Mouse (Mus musculus) cerebral cortex, adult 2 months (tissue): ENCODE measurements around the gene Trpm8.

Experiments used
- WGBS: fragments of 180-500 bp; shearing (Covaris S2); methylation state at CpG from one replicate; pipeline ENCODE4 v1.1.7; 2018; 5-methylcytosine and 5-hydroxymethylcytosine counted together

Trpm8 gene

GRCm38 (mm10) chr1:88264869-88265240, 12.6 kb upstream of the Trpm8 start:
- 71% methylated on average over 4 of the region's 4 CpGs for WGBS

DNA sequence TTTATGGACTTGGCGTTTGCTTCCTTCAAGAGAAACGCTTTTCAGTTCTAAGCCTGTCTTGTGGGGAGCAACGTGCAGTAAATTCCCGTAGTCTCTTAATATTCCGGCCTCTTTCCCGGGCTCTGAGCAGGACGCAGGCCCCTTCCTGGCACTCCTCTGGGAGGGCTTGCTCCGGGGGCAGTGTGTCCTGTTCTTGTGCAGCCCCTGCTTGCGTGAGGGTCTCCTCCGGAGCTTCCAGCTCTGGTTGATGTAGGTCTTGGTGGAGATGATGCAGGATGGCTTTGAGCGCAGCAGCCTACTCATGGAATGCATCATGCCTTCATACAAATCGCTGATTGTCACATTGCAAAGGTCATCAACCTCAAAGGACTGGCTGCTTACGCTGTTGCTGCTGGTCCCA, 11.3 kb upstream of the Trpm8 start:
- 90% methylated on average over 13 of the region's 13 CpGs for WGBS

DNA sequence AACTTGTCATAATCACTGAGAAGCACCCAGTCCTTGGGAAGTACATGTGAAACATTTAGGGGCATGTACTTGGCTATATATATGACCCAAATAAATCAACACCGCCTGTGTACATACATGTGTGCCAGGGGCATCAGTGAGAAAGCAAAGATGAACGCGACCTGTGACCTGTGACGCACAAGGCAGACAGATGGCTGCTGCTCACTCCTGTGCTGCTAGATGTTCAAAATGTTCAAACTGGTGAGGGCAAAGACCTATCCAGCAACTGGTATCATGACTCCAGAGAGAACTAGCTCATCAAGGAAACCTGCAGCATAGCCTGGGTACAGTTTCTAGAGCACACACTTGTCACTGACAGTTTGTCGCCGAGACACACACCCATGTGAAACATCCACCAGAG, 10.0 kb upstream of the Trpm8 start:
- 93% methylated on average over 6 of the region's 6 CpGs for WGBS

DNA sequence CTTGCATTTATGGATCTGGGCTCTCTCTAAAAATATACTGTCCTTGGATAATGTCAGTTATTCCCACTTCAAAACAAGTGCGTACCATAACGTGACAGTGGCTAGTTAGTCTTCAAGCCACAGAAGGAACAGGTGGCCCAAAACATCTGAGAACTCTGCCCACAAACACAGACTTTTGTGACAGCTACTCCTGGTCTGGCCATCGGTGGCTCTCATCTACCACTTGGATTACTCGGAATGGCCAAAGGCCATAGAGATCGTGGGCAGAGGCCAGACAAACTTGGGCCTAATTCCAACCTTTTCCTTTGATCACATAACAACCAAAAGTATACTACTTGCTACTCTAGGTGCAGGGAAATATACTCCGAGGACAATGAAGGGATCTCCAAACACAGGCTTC, 9.4 kb upstream of the Trpm8 start:
- 79% methylated on average over 6 of the region's 6 CpGs for WGBS

DNA sequence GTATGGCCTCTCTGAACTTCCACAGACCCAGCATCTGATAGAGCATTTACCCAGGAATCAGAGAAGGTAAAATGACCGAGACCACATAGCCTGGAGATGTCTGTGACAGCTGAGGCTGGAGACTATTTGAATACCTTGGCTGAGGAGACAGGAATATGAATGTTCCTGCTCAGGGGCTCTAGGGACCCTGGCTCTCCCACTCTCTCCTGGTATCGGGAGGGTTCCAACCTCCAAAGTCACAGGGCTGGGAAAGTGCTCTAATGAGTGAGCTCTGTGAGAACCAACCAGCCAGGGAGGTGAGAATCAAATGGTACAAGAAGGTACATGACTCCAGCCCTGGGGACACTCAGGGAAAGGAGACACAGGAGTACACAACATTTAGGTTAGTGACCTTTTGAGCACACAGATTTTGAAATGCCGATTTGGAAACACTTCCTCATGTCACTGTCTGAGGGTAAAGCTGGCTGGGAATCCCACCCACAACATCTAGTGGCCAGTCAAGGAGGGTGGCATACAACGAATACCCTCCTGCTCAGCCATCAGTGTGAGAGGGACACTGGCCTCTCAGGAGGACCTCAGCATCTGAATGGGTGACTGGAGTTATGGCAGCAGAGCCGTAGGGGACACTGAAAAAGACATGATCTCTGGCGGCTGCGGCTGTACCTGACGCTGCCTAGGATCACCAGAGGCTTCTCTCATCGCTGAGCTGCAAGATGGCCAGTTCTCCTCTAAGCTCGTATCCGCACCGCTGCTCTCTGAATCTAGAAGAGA, 7.7 kb upstream of the Trpm8 start:
- 91% methylated on average over 12 of the region's 12 CpGs for WGBS

DNA sequence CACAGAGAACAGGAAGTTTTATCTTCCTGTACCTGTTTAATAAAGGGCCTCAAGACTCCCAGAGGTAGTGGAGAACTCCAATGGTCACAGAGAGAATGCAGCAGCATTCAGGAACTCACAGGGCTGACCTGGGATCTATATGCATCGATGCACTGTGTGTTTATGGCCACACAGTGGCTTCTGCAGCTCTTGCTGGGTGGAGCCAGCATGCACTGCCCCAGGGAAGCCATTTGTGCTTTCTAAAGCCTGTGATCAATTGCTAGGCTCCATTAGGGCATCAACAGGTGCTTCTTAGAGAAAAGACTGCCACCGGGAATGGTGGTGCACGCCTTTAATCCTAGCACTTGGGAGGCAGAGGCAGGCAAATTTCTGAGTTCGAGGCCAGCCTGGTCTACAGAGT, 4.6 kb upstream of the Trpm8 start:
- 64% methylated on average over 4 of the region's 4 CpGs for WGBS

GRCm38 (mm10) chr1:88273326-88273725, 4.1 kb upstream of the Trpm8 start:
- 95% methylated on average over 3 of the region's 3 CpGs for WGBS

GRCm38 (mm10) chr1:88273832-88274231, 3.6 kb upstream of the Trpm8 start:
- 84% methylated on average over 4 of the region's 4 CpGs for WGBS

- 69% methylated on average over 11 of the region's 11 CpGs for WGBS
Measured at GRCm38 (mm10) chr1:88274371-88275077, 2.9 kb upstream of the Trpm8 start.

GRCm38 (mm10) chr1:88275078-88275680, 2.3 kb upstream of the Trpm8 start:
- 69% methylated on average over 13 of the region's 13 CpGs for WGBS

- 60% methylated on average over 13 of the region's 13 CpGs for WGBS
Measured at GRCm38 (mm10) chr1:88275698-88276523, 1.6 kb upstream of the Trpm8 start.

DNA sequence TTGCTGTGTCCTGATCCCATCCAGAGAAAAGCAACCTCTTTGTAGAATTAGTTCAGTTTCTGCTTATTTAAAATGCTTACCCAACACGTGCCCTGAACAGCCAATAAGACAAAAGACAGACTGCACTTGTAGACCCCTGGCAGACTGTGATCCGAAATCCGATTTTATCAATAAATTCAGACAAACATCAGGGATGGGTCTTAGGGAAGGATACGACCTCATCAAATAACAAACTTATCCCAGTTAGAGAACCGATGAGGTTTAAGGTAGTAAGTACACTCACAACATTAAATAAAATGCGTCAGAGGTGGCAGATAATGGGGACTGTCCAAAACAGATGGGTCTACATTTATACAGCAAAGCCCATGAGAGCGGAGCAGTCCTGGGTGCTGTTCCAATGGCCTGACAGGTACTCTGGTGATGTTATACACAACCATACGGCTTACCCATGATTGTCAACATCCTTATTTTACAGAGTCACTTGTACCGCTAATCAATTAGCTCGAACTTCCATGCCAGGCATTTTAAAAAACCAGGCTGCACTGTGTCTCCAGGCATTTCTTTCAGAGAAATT, 850 bp upstream of the Trpm8 start:
- WGBS, result 14% methylated on average over 10 of the region's 10 CpGs

- WGBS, result 67% methylated on average over 18 of the region's 18 CpGs
Measured at GRCm38 (mm10) chr1:88277818-88278511, 504 bp downstream of the Trpm8 start.

DNA sequence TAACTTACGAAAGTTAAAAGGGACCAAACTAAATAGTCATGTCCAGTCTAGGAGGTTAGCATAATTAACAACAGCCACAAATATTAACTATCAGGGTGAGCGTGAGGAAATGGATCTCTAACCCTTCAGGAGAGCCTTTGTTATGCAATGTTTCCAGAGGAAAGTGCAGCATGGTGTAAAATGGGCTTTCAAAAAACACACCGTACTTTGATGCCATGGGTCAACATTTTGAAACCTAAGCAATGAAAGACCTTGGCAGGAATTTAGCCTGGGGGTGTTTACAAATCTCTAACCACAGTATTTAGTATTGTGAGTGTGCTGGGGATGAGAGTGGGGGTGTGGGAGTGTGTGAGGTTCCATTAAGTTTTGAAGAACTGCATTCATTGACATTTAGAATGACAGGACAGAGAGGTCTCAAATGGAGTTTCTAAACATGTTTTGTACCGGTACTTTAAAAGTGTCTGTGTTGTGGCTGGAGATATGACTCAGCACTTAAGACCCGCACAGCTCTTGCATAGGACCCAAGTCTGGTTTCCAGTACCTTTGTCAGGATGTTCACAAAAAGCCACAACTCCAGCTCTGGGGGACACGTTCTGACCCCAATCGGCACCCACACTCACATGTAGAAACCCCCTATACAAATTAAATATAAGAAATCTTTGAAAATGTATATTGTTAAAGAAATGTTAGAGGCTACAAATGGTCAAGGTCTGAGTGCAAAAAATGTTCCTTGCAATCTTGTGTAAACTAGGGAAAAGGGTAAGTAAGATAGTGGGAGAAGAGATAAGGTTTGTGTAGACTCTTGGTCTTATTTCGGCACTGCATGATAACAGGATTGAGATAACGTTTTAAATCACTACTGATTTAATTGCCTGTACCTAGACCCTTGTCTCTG, 1.9 kb downstream of the Trpm8 start:
- 64% methylated on average over 9 of the region's 9 CpGs for whole genome bisulfite sequencing

DNA sequence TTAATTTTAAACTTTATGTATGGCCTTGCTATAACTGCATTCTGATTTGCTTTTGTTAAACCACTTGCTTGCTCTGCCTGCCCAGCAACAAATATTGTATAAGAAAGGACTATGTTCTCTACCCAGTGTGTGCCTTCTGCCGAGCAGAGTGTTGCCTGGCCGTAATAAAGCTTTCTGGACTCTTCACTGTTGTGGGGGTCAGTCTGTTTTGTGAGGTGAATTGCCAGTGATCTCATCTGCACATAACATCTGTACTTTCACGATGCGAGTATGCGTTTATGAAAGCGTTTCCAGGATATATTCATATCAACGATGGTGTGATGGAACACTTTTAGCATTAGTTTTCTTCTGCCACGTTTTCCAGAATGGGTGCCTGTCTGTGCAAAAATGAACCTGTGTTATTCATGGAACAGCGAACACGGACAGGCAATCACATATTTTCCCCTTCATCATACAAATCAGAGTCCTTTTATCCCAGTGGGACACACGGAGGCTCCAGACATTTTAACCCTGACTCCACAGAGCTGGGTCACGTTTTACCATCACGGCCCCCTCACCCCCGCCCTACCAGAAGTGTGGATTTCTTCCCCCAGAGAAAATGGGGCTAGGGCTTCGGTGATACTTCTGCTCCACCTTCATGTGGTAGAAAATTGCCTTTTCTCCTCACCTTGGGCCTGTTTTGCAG, 2.7 kb downstream of the Trpm8 start:
- 65% methylated on average over 15 of the region's 15 CpGs for WGBS

- WGBS, result 60% methylated on average over 3 of the region's 3 CpGs
Measured at GRCm38 (mm10) chr1:88282301-88282700, 4.8 kb downstream of the Trpm8 start.

DNA sequence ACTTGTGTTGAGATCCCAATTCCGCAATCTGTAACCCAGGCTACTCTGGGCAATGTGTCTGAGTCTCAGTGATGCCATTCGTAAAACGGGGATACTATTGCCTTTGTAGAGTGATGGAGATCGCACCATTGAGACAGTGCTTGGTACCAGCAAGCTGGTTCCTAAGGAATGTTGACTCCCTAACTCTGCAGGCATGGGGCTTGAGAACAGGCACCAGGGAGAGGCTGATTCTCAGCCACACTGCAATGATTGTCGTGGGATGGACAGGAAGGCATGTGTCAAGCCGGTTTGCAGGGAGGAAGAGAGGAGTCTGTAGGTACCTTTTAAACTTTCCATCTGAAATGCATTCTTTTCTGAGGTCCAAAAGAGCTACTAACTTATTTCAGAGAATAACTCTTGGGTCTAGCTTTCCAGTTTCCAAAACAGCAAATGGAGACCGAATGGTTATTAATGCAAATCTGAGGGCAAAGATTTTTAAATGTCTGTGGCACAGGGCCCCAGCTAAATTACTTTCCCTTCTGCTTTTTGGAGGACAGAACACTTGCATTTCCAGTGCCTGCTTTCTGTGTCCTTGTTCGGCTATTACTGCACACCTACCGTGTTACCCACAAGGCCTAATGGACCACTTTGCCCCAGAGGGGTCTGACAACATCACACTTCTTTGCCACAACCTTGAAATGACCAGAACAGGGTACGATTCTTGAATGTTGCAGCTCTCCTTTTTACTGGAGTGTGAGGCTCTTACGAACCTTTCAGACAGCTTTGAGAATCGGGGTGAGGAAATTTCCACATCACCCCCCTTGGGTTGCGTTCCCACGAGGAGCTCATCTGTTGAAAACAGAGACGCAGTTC, 6.1 kb downstream of the Trpm8 start:
- 80% methylated on average over 15 of the region's 15 CpGs for WGBS

DNA sequence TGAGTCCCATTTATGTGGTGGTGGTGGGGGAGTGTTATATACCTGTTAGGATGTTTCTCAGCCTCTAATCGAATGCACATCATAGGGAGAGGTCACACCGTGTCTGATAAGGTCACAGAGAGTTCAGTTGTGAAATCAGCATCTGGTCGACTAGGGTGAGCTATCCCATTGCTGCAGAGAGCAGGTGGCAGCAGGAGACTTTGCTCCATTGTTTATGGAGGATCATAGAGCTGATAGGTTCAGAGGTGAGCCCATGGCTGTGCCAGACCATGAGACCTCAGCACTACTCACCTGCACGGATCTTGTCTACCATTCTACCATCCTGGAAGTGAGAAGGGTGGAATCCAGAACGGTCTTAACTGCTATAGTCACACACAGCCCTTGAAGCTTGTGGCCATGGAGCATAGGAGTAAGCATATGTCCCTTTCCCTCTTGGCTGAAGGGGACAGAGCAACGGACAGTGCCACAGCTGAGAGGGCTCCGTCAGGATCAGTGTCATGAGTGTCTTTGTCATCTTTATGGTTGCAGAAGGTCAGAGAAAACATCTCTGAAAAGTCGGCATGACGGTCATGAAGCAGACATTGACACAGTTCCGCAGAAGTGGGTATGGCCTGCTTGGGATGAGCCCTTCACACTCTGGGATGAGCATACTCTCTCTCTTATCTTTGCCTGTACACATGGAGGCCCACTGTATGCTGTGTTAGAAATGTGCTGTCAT, 6.9 kb downstream of the Trpm8 start:
- WGBS, result 60% methylated on average over 10 of the region's 10 CpGs
